Mouse (Mus musculus): ENCODE measurements around the gene Aqp6.

Gene Aqp6

GRCm38 (mm10) chr15:99599245-99600070 is 1.7 kb upstream of the Aqp6 start:
- DNase-seq, result peak; percentile 75 to 76

- DNase-seq, result peak in 1 of 2 experiments; percentile 93
Measured at GRCm38 (mm10) chr15:99601823-99602120, 572 bp downstream of the Aqp6 start.

GRCm38 (mm10) chr15:99602206-99602820 is 1.1 kb downstream of the Aqp6 start:
- peak; percentile 44 to 62 for DNase-seq

- no peak for DNase-seq
Measured at GRCm38 (mm10) chr15:99603216-99603615, 2.0 kb downstream of the Aqp6 start.

GRCm38 (mm10) chr15:99605595-99605994 is 4.4 kb downstream of the Aqp6 start:
- no peak for DNase-seq

GRCm38 (mm10) chr15:99606515-99606914 is 5.3 kb downstream of the Aqp6 start:
- peak in 1 of 2 experiments; percentile 23 for DNase-seq

GRCm38 (mm10) chr15:99607388-99608113 is 6.4 kb downstream of the Aqp6 start:
- DNase-seq, result peak in 1 of 2 experiments; percentile 37

- no peak for DNase-seq
Measured at GRCm38 (mm10) chr15:99608382-99609125, 7.4 kb downstream of the Aqp6 start.

GRCm38 (mm10) chr15:99611563-99611962 is 10.4 kb downstream of the Aqp6 start:
- DNase-seq, result no peak

- peak in 1 of 2 experiments; percentile 24 for DNase-seq
Measured at GRCm38 (mm10) chr15:99614273-99614672, 13.1 kb downstream of the Aqp6 start.

- DNase-seq, result no peak
Measured at GRCm38 (mm10) chr15:99614753-99615152, 13.6 kb downstream of the Aqp6 start.

GRCm38 (mm10) chr15:99615246-99615645 is 14.0 kb downstream of the Aqp6 start:
- peak; percentile 36 to 40 for DNase-seq

- DNase-seq, result no peak
Measured at GRCm38 (mm10) chr15:99618595-99618994, 17.4 kb downstream of the Aqp6 start.

GRCm38 (mm10) chr15:99619821-99620220 is 18.6 kb downstream of the Aqp6 start:
- peak; percentile 16 to 23 for DNase-seq

GRCm38 (mm10) chr15:99622063-99622462 is 20.9 kb downstream of the Aqp6 start:
- DNase-seq, result no peak

- no peak for DNase-seq
Measured at GRCm38 (mm10) chr15:99631618-99632017, 30.4 kb downstream of the Aqp6 start.

- no peak for DNase-seq
Measured at GRCm38 (mm10) chr15:99634702-99635101, 33.5 kb downstream of the Aqp6 start.

- DNase-seq, result no peak
Measured at GRCm38 (mm10) chr15:99637405-99638123, 36.4 kb downstream of the Aqp6 start.

- no peak for DNase-seq
Measured at GRCm38 (mm10) chr15:99638124-99638485, 36.9 kb downstream of the Aqp6 start.

- no peak for DNase-seq
Measured at GRCm38 (mm10) chr15:99642622-99643021, 41.4 kb downstream of the Aqp6 start.

- no peak for DNase-seq
Measured at GRCm38 (mm10) chr15:99643832-99644231, 42.6 kb downstream of the Aqp6 start.

GRCm38 (mm10) chr15:99644776-99645175 is 43.6 kb downstream of the Aqp6 start:
- DNase-seq, result peak in 1 of 2 experiments; percentile 55
